Mouse (Mus musculus): Measurements from ENCODE around the gene Arhgap10. TPM values are rescaled to one million over a fixed set of nuclear protein-coding genes. Genes with fewer than 3 reads are reported as not detected.

Arhgap10 gene
- polyA plus RNA-seq, 1 experiment from 2014 or later: 3.8 TPM

- Histone ChIP-seq H3K9me3 (ENCODE audit: control insufficient read depth, low read length) (no peaks in the 10 kb centered on the region), H3K27ac (ENCODE audit: low read depth, low read length) (no peak overlapping the region), H3K27me3 (ENCODE audit: control insufficient read depth, insufficient read depth, low read length) (no peaks in the 10 kb centered on the region), H3K4me3 (ENCODE audit: low read depth, low read length) (no peak overlapping the region), H3K36me3 (ENCODE audit: control insufficient read depth, insufficient read depth, low read length) (no peaks in the 10 kb centered on the region), H3K4me2 (ENCODE audit: low read depth, low read length) (no peak overlapping the region), H3K9ac (replicated peaks; ENCODE audit: low read depth, low read length) (no peak overlapping the region), H3K4me1 (ENCODE audit: control insufficient read depth, insufficient read depth, low read length) (no peaks in the 10 kb centered on the region)
- no peak for ATAC-seq (ENCODE audit: low read depth)
- WGBS: 91% methylated on average over 7 of the region's 7 CpGs
These were observed 235.0 kb downstream of the Arhgap10 start for GRCm38 (mm10) chr8:77282605-77283236.

- no peak overlapping the region for H3K4me2 ChIP-seq (ENCODE audit: low read depth, low read length)
- ATAC-seq (ENCODE audit: low read depth): no peak
- no peaks in the 10 kb centered on the region for H3K4me1 ChIP-seq (ENCODE audit: control insufficient read depth, insufficient read depth, low read length)
- H3K36me3 ChIP-seq (ENCODE audit: control insufficient read depth, insufficient read depth, low read length): no peaks in the 10 kb centered on the region
- H3K27me3 ChIP-seq (ENCODE audit: control insufficient read depth, insufficient read depth, low read length): no peaks in the 10 kb centered on the region
- no peaks in the 10 kb centered on the region for H3K9me3 ChIP-seq (ENCODE audit: control insufficient read depth, low read length)
- no peak overlapping the region for H3K27ac ChIP-seq (ENCODE audit: low read depth, low read length)
- WGBS: 65% methylated on average over 3 of the region's 3 CpGs
- no peak overlapping the region for H3K4me3 ChIP-seq (ENCODE audit: low read depth, low read length)
- no peak overlapping the region for H3K9ac ChIP-seq (replicated peaks; ENCODE audit: low read depth, low read length)
These were observed 237.8 kb downstream of the Arhgap10 start for GRCm38 (mm10) chr8:77279977-77280376.

- Histone ChIP-seq H3K27ac (ENCODE audit: low read depth, low read length) (no peak overlapping the region), H3K27me3 (ENCODE audit: control insufficient read depth, insufficient read depth, low read length) (no peaks in the 10 kb centered on the region), H3K9me3 (ENCODE audit: control insufficient read depth, low read length) (no peaks in the 10 kb centered on the region), H3K36me3 (ENCODE audit: control insufficient read depth, insufficient read depth, low read length) (no peaks in the 10 kb centered on the region), H3K4me2 (ENCODE audit: low read depth, low read length) (no peak overlapping the region), H3K4me1 (ENCODE audit: control insufficient read depth, insufficient read depth, low read length) (no peaks in the 10 kb centered on the region), H3K4me3 (ENCODE audit: low read depth, low read length) (no peak overlapping the region), H3K9ac (replicated peaks; ENCODE audit: low read depth, low read length) (no peak overlapping the region)
- 96% methylated on average over 4 of the region's 4 CpGs for WGBS
- ATAC-seq (ENCODE audit: low read depth): no peak
These were observed 239.5 kb downstream of the Arhgap10 start for GRCm38 (mm10) chr8:77278246-77278645.

- no peak overlapping the region for H3K4me3 ChIP-seq (ENCODE audit: low read depth, low read length)
- H3K9ac ChIP-seq (replicated peaks; ENCODE audit: low read depth, low read length): no peak overlapping the region
- no peaks in the 10 kb centered on the region for H3K9me3 ChIP-seq (ENCODE audit: control insufficient read depth, low read length)
- H3K27me3 ChIP-seq (ENCODE audit: control insufficient read depth, insufficient read depth, low read length): no peaks in the 10 kb centered on the region
- no peak overlapping the region for H3K27ac ChIP-seq (ENCODE audit: low read depth, low read length)
- WGBS: 82% methylated on average over 10 of the region's 10 CpGs
- ATAC-seq (ENCODE audit: low read depth): no peak
- H3K36me3 ChIP-seq (ENCODE audit: control insufficient read depth, insufficient read depth, low read length): no peaks in the 10 kb centered on the region
- H3K4me1 ChIP-seq (ENCODE audit: control insufficient read depth, insufficient read depth, low read length): no peaks in the 10 kb centered on the region
- no peak overlapping the region for H3K4me2 ChIP-seq (ENCODE audit: low read depth, low read length)
These were observed 240.9 kb downstream of the Arhgap10 start for GRCm38 (mm10) chr8:77276827-77277226.

- Histone ChIP-seq H3K36me3 (ENCODE audit: control insufficient read depth, insufficient read depth, low read length) (no peaks in the 10 kb centered on the region), H3K9me3 (ENCODE audit: control insufficient read depth, low read length) (no peaks in the 10 kb centered on the region), H3K4me1 (ENCODE audit: control insufficient read depth, insufficient read depth, low read length) (no peaks in the 10 kb centered on the region), H3K27ac (ENCODE audit: low read depth, low read length) (no peak overlapping the region), H3K9ac (replicated peaks; ENCODE audit: low read depth, low read length) (no peak overlapping the region), H3K4me3 (ENCODE audit: low read depth, low read length) (no peak overlapping the region), H3K27me3 (ENCODE audit: control insufficient read depth, insufficient read depth, low read length) (no peaks in the 10 kb centered on the region), H3K4me2 (ENCODE audit: low read depth, low read length) (no peak overlapping the region)
- ATAC-seq (ENCODE audit: low read depth): no peak
- WGBS: 89% methylated on average over 5 of the region's 5 CpGs
These were observed 242.2 kb downstream of the Arhgap10 start for GRCm38 (mm10) chr8:77275571-77275970.

GRCm38 (mm10) chr8:77272136-77272535 lies 245.6 kb downstream of the Arhgap10 start:
- no peaks in the 10 kb centered on the region for H3K36me3 ChIP-seq (ENCODE audit: control insufficient read depth, insufficient read depth, low read length)
- no peaks in the 10 kb centered on the region for H3K27me3 ChIP-seq (ENCODE audit: control insufficient read depth, insufficient read depth, low read length)
- WGBS: 92% methylated on average over 6 of the region's 6 CpGs
- H3K4me1 ChIP-seq (ENCODE audit: control insufficient read depth, insufficient read depth, low read length): no peaks in the 10 kb centered on the region
- H3K27ac ChIP-seq (ENCODE audit: low read depth, low read length): no peak overlapping the region
- H3K4me2 ChIP-seq (ENCODE audit: low read depth, low read length): no peak overlapping the region
- no peak overlapping the region for H3K4me3 ChIP-seq (ENCODE audit: low read depth, low read length)
- ATAC-seq (ENCODE audit: low read depth): no peak
- H3K9ac ChIP-seq (replicated peaks; ENCODE audit: low read depth, low read length): no peak overlapping the region
- H3K9me3 ChIP-seq (ENCODE audit: control insufficient read depth, low read length): no peaks in the 10 kb centered on the region

- no peak for ATAC-seq (ENCODE audit: low read depth)
- H3K4me2 ChIP-seq (ENCODE audit: low read depth, low read length): no peak overlapping the region
- H3K9ac ChIP-seq (replicated peaks; ENCODE audit: low read depth, low read length): no peak overlapping the region
- H3K27ac ChIP-seq (ENCODE audit: low read depth, low read length): no peak overlapping the region
- no peaks in the 10 kb centered on the region for H3K4me1 ChIP-seq (ENCODE audit: control insufficient read depth, insufficient read depth, low read length)
- no peak overlapping the region for H3K4me3 ChIP-seq (ENCODE audit: low read depth, low read length)
- no peaks in the 10 kb centered on the region for H3K9me3 ChIP-seq (ENCODE audit: control insufficient read depth, low read length)
- no peaks in the 10 kb centered on the region for H3K36me3 ChIP-seq (ENCODE audit: control insufficient read depth, insufficient read depth, low read length)
- WGBS: 58% methylated on average over 1 of the region's 1 CpGs
- H3K27me3 ChIP-seq (ENCODE audit: control insufficient read depth, insufficient read depth, low read length): no peaks in the 10 kb centered on the region
These were observed 249.8 kb downstream of the Arhgap10 start for GRCm38 (mm10) chr8:77267941-77268405.

GRCm38 (mm10) chr8:77262216-77263009 lies 255.3 kb downstream of the Arhgap10 start:
- Histone ChIP-seq H3K36me3 (ENCODE audit: control insufficient read depth, insufficient read depth, low read length) (no peaks in the 10 kb centered on the region), H3K9me3 (ENCODE audit: control insufficient read depth, low read length) (no peaks in the 10 kb centered on the region), H3K4me3 (ENCODE audit: low read depth, low read length) (no peak overlapping the region), H3K9ac (replicated peaks; ENCODE audit: low read depth, low read length) (no peak overlapping the region), H3K27ac (ENCODE audit: low read depth, low read length) (no peak overlapping the region), H3K4me1 (ENCODE audit: control insufficient read depth, insufficient read depth, low read length) (no peaks in the 10 kb centered on the region), H3K27me3 (ENCODE audit: control insufficient read depth, insufficient read depth, low read length) (no peaks in the 10 kb centered on the region), H3K4me2 (ENCODE audit: low read depth, low read length) (no peak overlapping the region)
- 82% methylated on average over 12 of the region's 12 CpGs for WGBS
- ATAC-seq (ENCODE audit: low read depth): no peak

- Histone ChIP-seq H3K9ac (replicated peaks; ENCODE audit: low read depth, low read length) (no peak overlapping the region), H3K36me3 (ENCODE audit: control insufficient read depth, insufficient read depth, low read length) (no peaks in the 10 kb centered on the region), H3K27ac (ENCODE audit: low read depth, low read length) (no peak overlapping the region), H3K27me3 (ENCODE audit: control insufficient read depth, insufficient read depth, low read length) (no peaks in the 10 kb centered on the region), H3K4me2 (ENCODE audit: low read depth, low read length) (no peak overlapping the region), H3K9me3 (ENCODE audit: control insufficient read depth, low read length) (no peaks in the 10 kb centered on the region), H3K4me1 (ENCODE audit: control insufficient read depth, insufficient read depth, low read length) (no peaks in the 10 kb centered on the region), H3K4me3 (ENCODE audit: low read depth, low read length) (no peak overlapping the region)
- ATAC-seq (ENCODE audit: low read depth): 0 out of 2 replicates have a peak, but pooled peaks have one; percentile 24
- WGBS: 92% methylated on average over 6 of the region's 6 CpGs
These were observed 256.5 kb downstream of the Arhgap10 start for GRCm38 (mm10) chr8:77261215-77261614.
